Mouse (Mus musculus): ENCODE measurements around the gene Clec10a. TPM values are rescaled to one million over a fixed set of nuclear protein-coding genes. Genes with fewer than 3 reads are reported as not detected.
"Not testable (repeated sequence)": the region's sequence is repeated elsewhere in the genome, so short reads cannot be mapped to it uniquely, and the experiment has no call there.

Clec10a gene
- polyA plus RNA-seq, 1 experiment from 2014 or later: 0.78 TPM

- Histone ChIP-seq H3K4me2 (replicated peaks) (no peak overlapping the region), H3K4me3 (replicated peaks; ENCODE audit: low read length) (no peak overlapping the region), H3K9me3 (ENCODE audit: control insufficient read depth, low read length) (no peaks in the 10 kb centered on the region), H3K27me3 (ENCODE audit: control insufficient read depth, insufficient read depth, low read length) (no peaks in the 10 kb centered on the region), H3K27ac (no peak overlapping the region), H3K9ac (no peak overlapping the region), H3K36me3 (replicated peaks; ENCODE audit: control insufficient read depth, insufficient read depth) (no peaks in the 10 kb centered on the region), H3K4me1 (replicated peaks; ENCODE audit: control insufficient read depth, insufficient read depth, low read length) (no peaks in the 10 kb centered on the region)
- ATAC-seq (ENCODE audit: low FRiP score) (no peak), DNase-seq (ENCODE audit: low spot score) (no peak)
- WGBS: 68% methylated on average over 3 of the region's 3 CpGs
Measured at GRCm38 (mm10) chr11:70162336-70162735, 6.3 kb downstream of the Clec10a start.

GRCm38 (mm10) chr11:70165972-70166921, 10.2 kb downstream of the Clec10a start:
- Histone ChIP-seq H3K27me3 (ENCODE audit: control insufficient read depth, insufficient read depth, low read length) (no peaks in the 10 kb centered on the region), H3K9me3 (ENCODE audit: control insufficient read depth, low read length) (no peaks in the 10 kb centered on the region), H3K9ac (no peak overlapping the region), H3K4me1 (replicated peaks; ENCODE audit: control insufficient read depth, insufficient read depth, low read length) (no peaks in the 10 kb centered on the region), H3K36me3 (replicated peaks; ENCODE audit: control insufficient read depth, insufficient read depth) (no peaks in the 10 kb centered on the region), H3K27ac (no peak overlapping the region), H3K4me3 (replicated peaks; ENCODE audit: low read length) (no peak overlapping the region), H3K4me2 (replicated peaks) (no peak overlapping the region)
- DNase-seq (ENCODE audit: low spot score) (no peak), ATAC-seq (ENCODE audit: low FRiP score) (no peak)
- 76% methylated on average over 16 of the region's 16 CpGs for WGBS

- DNase-seq (ENCODE audit: low spot score) (no peak), ATAC-seq (ENCODE audit: low FRiP score) (no peak)
- no peaks in the 10 kb centered on the region for H3K27me3 ChIP-seq (ENCODE audit: control insufficient read depth, insufficient read depth, low read length)
- no peak overlapping the region for H3K9ac ChIP-seq
- 71% methylated on average over 7 of the region's 7 CpGs for WGBS
- H3K36me3 ChIP-seq (replicated peaks; ENCODE audit: control insufficient read depth, insufficient read depth): no peaks in the 10 kb centered on the region
- no peak overlapping the region for H3K27ac ChIP-seq
- H3K9me3 ChIP-seq (ENCODE audit: control insufficient read depth, low read length): no peaks in the 10 kb centered on the region
- no peak overlapping the region for H3K4me3 ChIP-seq (replicated peaks; ENCODE audit: low read length)
- no peak overlapping the region for H3K4me2 ChIP-seq (replicated peaks)
- H3K4me1 ChIP-seq (replicated peaks; ENCODE audit: control insufficient read depth, insufficient read depth, low read length): no peaks in the 10 kb centered on the region
Measured at GRCm38 (mm10) chr11:70168136-70168535, 12.1 kb downstream of the Clec10a start.

GRCm38 (mm10) chr11:70169471-70169870, 13.5 kb downstream of the Clec10a start:
- DNase-seq (ENCODE audit: low spot score); H3K9me3 ChIP-seq (ENCODE audit: control insufficient read depth, low read length); H3K36me3 ChIP-seq (replicated peaks; ENCODE audit: control insufficient read depth, insufficient read depth); H3K4me1 ChIP-seq (replicated peaks; ENCODE audit: control insufficient read depth, insufficient read depth, low read length); H3K27me3 ChIP-seq (ENCODE audit: control insufficient read depth, insufficient read depth, low read length); H3K27ac ChIP-seq; ATAC-seq (ENCODE audit: low FRiP score); H3K4me3 ChIP-seq (replicated peaks; ENCODE audit: low read length); H3K9ac ChIP-seq; H3K4me2 ChIP-seq (replicated peaks): not testable (repeated sequence)
- 90% methylated on average over 5 of the region's 7 CpGs for WGBS

GRCm38 (mm10) chr11:70170291-70170690, 14.3 kb downstream of the Clec10a start:
- DNase-seq (ENCODE audit: low spot score): no peak
- no peaks in the 10 kb centered on the region for H3K36me3 ChIP-seq (replicated peaks; ENCODE audit: control insufficient read depth, insufficient read depth)

GRCm38 (mm10) chr11:70171181-70171580, 15.2 kb downstream of the Clec10a start:
- no peak overlapping the region for H3K4me3 ChIP-seq (replicated peaks; ENCODE audit: low read length)
- H3K9me3 ChIP-seq (ENCODE audit: control insufficient read depth, low read length): no peaks in the 10 kb centered on the region
- H3K4me2 ChIP-seq (replicated peaks): no peak overlapping the region
- H3K27me3 ChIP-seq (ENCODE audit: control insufficient read depth, insufficient read depth, low read length): no peaks in the 10 kb centered on the region
- ATAC-seq (ENCODE audit: low FRiP score): no peak
- no peaks in the 10 kb centered on the region for H3K36me3 ChIP-seq (replicated peaks; ENCODE audit: control insufficient read depth, insufficient read depth)
- 87% methylated on average over 7 of the region's 7 CpGs for WGBS
- no peak overlapping the region for H3K27ac ChIP-seq
- H3K4me1 ChIP-seq (replicated peaks; ENCODE audit: control insufficient read depth, insufficient read depth, low read length): no peaks in the 10 kb centered on the region
- H3K9ac ChIP-seq: no peak overlapping the region
- no peak for DNase-seq (ENCODE audit: low spot score)

More at GRCm38 (mm10) chr11:70170291-70170690, 14.3 kb downstream of the Clec10a start:
- no peak overlapping the region for H3K27ac ChIP-seq
- no peaks in the 10 kb centered on the region for H3K4me1 ChIP-seq (replicated peaks; ENCODE audit: control insufficient read depth, insufficient read depth, low read length)
- no peak overlapping the region for H3K4me3 ChIP-seq (replicated peaks; ENCODE audit: low read length)
- no peak for ATAC-seq (ENCODE audit: low FRiP score)
- 84% methylated on average over 7 of the region's 7 CpGs for WGBS
- H3K9me3 ChIP-seq (ENCODE audit: control insufficient read depth, low read length): no peaks in the 10 kb centered on the region
- no peaks in the 10 kb centered on the region for H3K27me3 ChIP-seq (ENCODE audit: control insufficient read depth, insufficient read depth, low read length)
- H3K9ac ChIP-seq: no peak overlapping the region
- H3K4me2 ChIP-seq (replicated peaks): no peak overlapping the region

- no peak for DNase-seq (ENCODE audit: low spot score)
- WGBS: 54% methylated on average over 3 of the region's 3 CpGs
- no peaks in the 10 kb centered on the region for H3K9me3 ChIP-seq (ENCODE audit: control insufficient read depth, low read length)
- H3K4me2 ChIP-seq (replicated peaks): no peak overlapping the region
- ATAC-seq (ENCODE audit: low FRiP score): no peak
- no peak overlapping the region for H3K4me3 ChIP-seq (replicated peaks; ENCODE audit: low read length)
- H3K4me1 ChIP-seq (replicated peaks; ENCODE audit: control insufficient read depth, insufficient read depth, low read length): no peaks in the 10 kb centered on the region
- H3K36me3 ChIP-seq (replicated peaks; ENCODE audit: control insufficient read depth, insufficient read depth): no peaks in the 10 kb centered on the region
- no peak overlapping the region for H3K9ac ChIP-seq
- H3K27ac ChIP-seq: no peak overlapping the region
- no peaks in the 10 kb centered on the region for H3K27me3 ChIP-seq (ENCODE audit: control insufficient read depth, insufficient read depth, low read length)
Measured at GRCm38 (mm10) chr11:70171847-70172246, 15.8 kb downstream of the Clec10a start.

- no peak for DNase-seq (ENCODE audit: low spot score)
- no peak overlapping the region for H3K4me3 ChIP-seq (replicated peaks; ENCODE audit: low read length)
- ATAC-seq (ENCODE audit: low FRiP score): no peak
- H3K27ac ChIP-seq: no peak overlapping the region
- H3K4me2 ChIP-seq (replicated peaks): no peak overlapping the region
- H3K9ac ChIP-seq: no peak overlapping the region
- H3K27me3 ChIP-seq (ENCODE audit: control insufficient read depth, insufficient read depth, low read length): no peaks in the 10 kb centered on the region
- 61% methylated on average over 5 of the region's 5 CpGs for WGBS
- H3K9me3 ChIP-seq (ENCODE audit: control insufficient read depth, low read length): no peaks in the 10 kb centered on the region
- H3K4me1 ChIP-seq (replicated peaks; ENCODE audit: control insufficient read depth, insufficient read depth, low read length): no peaks in the 10 kb centered on the region
- H3K36me3 ChIP-seq (replicated peaks; ENCODE audit: control insufficient read depth, insufficient read depth): no peaks in the 10 kb centered on the region
Measured at GRCm38 (mm10) chr11:70172298-70172697, 16.3 kb downstream of the Clec10a start.

- H3K9ac ChIP-seq: no peak overlapping the region
- H3K4me1 ChIP-seq (replicated peaks; ENCODE audit: control insufficient read depth, insufficient read depth, low read length): no peaks in the 10 kb centered on the region
- no peaks in the 10 kb centered on the region for H3K36me3 ChIP-seq (replicated peaks; ENCODE audit: control insufficient read depth, insufficient read depth)
- H3K4me2 ChIP-seq (replicated peaks): no peak overlapping the region
- H3K9me3 ChIP-seq (ENCODE audit: control insufficient read depth, low read length): no peaks in the 10 kb centered on the region
- ATAC-seq (ENCODE audit: low FRiP score): no peak
- H3K27me3 ChIP-seq (ENCODE audit: control insufficient read depth, insufficient read depth, low read length): no peaks in the 10 kb centered on the region
- WGBS: 80% methylated on average over 4 of the region's 4 CpGs
- no peak overlapping the region for H3K27ac ChIP-seq
- H3K4me3 ChIP-seq (replicated peaks; ENCODE audit: low read length): no peak overlapping the region
- DNase-seq (ENCODE audit: low spot score): no peak
Measured at GRCm38 (mm10) chr11:70174491-70174890, 18.5 kb downstream of the Clec10a start.

Measured in hindbrain, embryonic 14.5 days (tissue).